ENCODE assay signal across 20 mouse cellular contexts in the genomic region with DNA sequence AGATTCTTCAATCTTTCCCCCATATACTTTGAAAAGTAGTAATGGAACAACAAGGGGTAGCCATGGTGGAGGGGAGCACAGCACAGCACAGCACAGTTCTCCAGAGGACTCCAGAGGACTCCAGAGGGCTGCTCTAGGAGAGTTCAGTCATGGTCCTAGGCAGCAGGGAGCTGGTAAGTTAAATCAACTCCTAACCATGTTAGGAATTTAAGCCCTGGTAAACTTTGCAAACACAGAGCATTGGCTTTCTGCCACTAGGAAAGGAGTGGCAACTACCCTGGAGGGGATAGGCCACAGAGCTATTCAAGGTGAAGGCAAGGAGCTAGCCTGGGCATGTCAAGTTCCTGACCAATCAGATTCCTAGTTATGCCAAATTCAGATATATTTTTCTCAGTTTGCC. TPM values are rescaled to one million over a fixed set of nuclear protein-coding genes. Genes with fewer than 3 reads are reported as not detected.
A peak's percentile ranks its signal among the peaks of the same experiment; 100 is the strongest.
DNase-seq lines count a peak whose midpoint lies in the region; ATAC-seq lines count a peak whose summit lies in the region.
"Had no signal": no experiment of that assay in that cellular context is flagged by ENCODE, and none has a peak within 500 bp of the region (broad histone marks: within the 10 kb centered on the region; RNA-seq: fewer than 3 reads in every experiment).

No protein-coding gene starts in this region.

- DNase-seq in heart, postnatal 25 days (ENCODE audit: low spot score) = no peak
- peak; percentile 11 for DNase-seq in kidney, adult 9 months
- DNase-seq in R1 (ENCODE audit: low read depth, low spot score) = peak; percentile 31
- peak; percentile 66 for DNase-seq in lung, postnatal 36 days
- no peak for DNase-seq in layer of hippocampus, postnatal 25 days (ENCODE audit: extremely low spot score in 1 of 2, low spot score in 1 of 2)
- no peak for DNase-seq in c-Kit-positive CD71-positive TER-119-positive erythroid progenitor cells, embryonic 14.5 days (ENCODE audit: low spot score)
- DNase-seq: adrenal gland, postnatal 14 days; cerebellum, postnatal 14 days; right cerebral cortex, adult 18-20 months had no signal

- intact Hi-C loops in heart, postnatal 25 days (cut with DNase I) = no loop called here

- H3K4me1 ChIP-seq in heart, embryonic 11.5 days (ENCODE audit: control insufficient read depth, insufficient read depth, low read length) = peaks cover 17% of the 10 kb centered on the region
- H3K4me1 ChIP-seq in kidney, embryonic 15.5 days = no peaks in the 10 kb centered on the region

- no peaks in the 10 kb centered on the region for H3K9me3 ChIP-seq in heart, embryonic 11.5 days (replicated peaks; ENCODE audit: control insufficient read depth, low read length)
- no peaks in the 10 kb centered on the region for H3K9me3 ChIP-seq in kidney, embryonic 15.5 days (replicated peaks)
- H3K9me3 ChIP-seq: forebrain, embryonic 10.5 days; hindbrain, embryonic 15.5 days; midbrain, embryonic 10.5 days had no signal

- H3K36me3 ChIP-seq in heart, embryonic 11.5 days (ENCODE audit: control insufficient read depth, insufficient read depth, low read length) = no peaks in the 10 kb centered on the region
- no peaks in the 10 kb centered on the region for H3K36me3 ChIP-seq in kidney, embryonic 15.5 days
- H3K36me3 ChIP-seq: forebrain, embryonic 10.5 days; hindbrain, embryonic 15.5 days; midbrain, embryonic 10.5 days had no signal

- no peaks in the 10 kb centered on the region for H3K27me3 ChIP-seq in heart, embryonic 11.5 days (ENCODE audit: control insufficient read depth, insufficient read depth, low read length)
- no peaks in the 10 kb centered on the region for H3K27me3 ChIP-seq in kidney, embryonic 15.5 days
- H3K27me3 ChIP-seq: hindbrain, embryonic 15.5 days had no signal

- H3K4me3 ChIP-seq in heart, embryonic 11.5 days (ENCODE audit: low read depth, low read length) = no peak overlapping the region
- H3K4me3 ChIP-seq in kidney, embryonic 15.5 days (replicated peaks) = no peak overlapping the region
- H3K4me3 ChIP-seq: forebrain, embryonic 10.5 days; hindbrain, embryonic 15.5 days; midbrain, embryonic 10.5 days had no signal

- 0 out of 2 replicates have a peak overlapping the region, but pooled peaks have one; percentile 22 for H3K27ac ChIP-seq in heart, embryonic 11.5 days (ENCODE audit: low read depth, low read length)
- H3K27ac ChIP-seq in kidney, embryonic 15.5 days = no peak overlapping the region
- H3K27ac ChIP-seq: forebrain, embryonic 10.5 days; hindbrain, embryonic 15.5 days; liver, embryonic 14.5 days; midbrain, embryonic 10.5 days had no signal

- no peak overlapping the region for H3K9ac ChIP-seq in heart, embryonic 11.5 days (ENCODE audit: low read depth, low read length)
- no peak overlapping the region for H3K9ac ChIP-seq in kidney, embryonic 15.5 days
- H3K9ac ChIP-seq: hindbrain, embryonic 15.5 days; liver, embryonic 14.5 days had no signal

- no peak for ATAC-seq in heart, embryonic 11.5 days (replicated peaks; ENCODE audit: insufficient number of reproducible peaks, low FRiP score, low TSS enrichment)
- ATAC-seq in kidney, embryonic 15.5 days (replicated peaks; ENCODE audit: low FRiP score) = no peak

- no peak overlapping the region for H3K4me2 ChIP-seq in heart, embryonic 11.5 days
- H3K4me2 ChIP-seq in kidney, embryonic 15.5 days = no peak overlapping the region
- H3K4me2 ChIP-seq: hindbrain, embryonic 15.5 days had no signal

RNA-seq across cellular contexts. Expression of a gene that starts 56.4 kb away (rescaled TPM):
- not detected in 2 replicates for polyA plus RNA-seq in heart, embryonic 11.5 days (2014; fragmentation: Nextera tagmentation; extraction: Ambion mirVana)
- not detected for total RNA-seq in heart, postnatal 25 days (2021)
- polyA plus RNA-seq in kidney, embryonic 15.5 days (2015; fragmentation: Nextera tagmentation; extraction: Ambion mirVana) = not detected in 2 replicates
- not detected for total RNA-seq in layer of hippocampus, postnatal 25 days (2021)
- total RNA-seq: adrenal gland, postnatal 14 days; layer of hippocampus, adult 8-10 months; left cerebral cortex, postnatal 14 days had no signal
- polyA plus RNA-seq: embryonic facial prominence, embryonic 11.5 days; forebrain, embryonic 10.5 days; gonadal fat pad, adult 2 months; hindbrain, embryonic 15.5 days; liver, embryonic 14.5 days; midbrain, embryonic 10.5 days; spleen, adult 2 months had no signal

Comparison
In these comparisons a context has a peak if more than half of its experiments do, and no peak if none do; other contexts are left out.
1. DNase-seq: peak in kidney, adult 9 months (single experiment), R1 (single experiment) and lung, postnatal 36 days (single experiment); none in heart, postnatal 25 days (single experiment), layer of hippocampus, postnatal 25 days (0 of 2) and c-Kit-positive CD71-positive TER-119-positive erythroid progenitor cells, embryonic 14.5 days (single experiment).